Mouse (Mus musculus): ENCODE data around the gene Cldn10.

The Cldn10 gene

GRCm38 (mm10) chr14:118827283-118827904 lies 39.7 kb downstream of the Cldn10 start:
- DNase-seq (ENCODE audit: low spot score) = no peak

GRCm38 (mm10) chr14:118829331-118830095 lies 41.8 kb downstream of the Cldn10 start:
- no peak for DNase-seq (ENCODE audit: low spot score)

- no peak for DNase-seq (ENCODE audit: low spot score)
Measured at GRCm38 (mm10) chr14:118831597-118831996, 43.9 kb downstream of the Cldn10 start.

GRCm38 (mm10) chr14:118833241-118833640 lies 45.5 kb downstream of the Cldn10 start:
- DNase-seq (ENCODE audit: low spot score) = no peak

GRCm38 (mm10) chr14:118834313-118834712 lies 46.6 kb downstream of the Cldn10 start:
- DNase-seq (ENCODE audit: low spot score) = no peak

GRCm38 (mm10) chr14:118836145-118836544 lies 48.4 kb downstream of the Cldn10 start:
- DNase-seq (ENCODE audit: low spot score) = no peak

- DNase-seq (ENCODE audit: low spot score) = no peak
Measured at GRCm38 (mm10) chr14:118836754-118837153, 49.0 kb downstream of the Cldn10 start.

- no peak for DNase-seq (ENCODE audit: low spot score)
Measured at GRCm38 (mm10) chr14:118838556-118839120, 50.9 kb downstream of the Cldn10 start.

GRCm38 (mm10) chr14:118839416-118839815 lies 51.7 kb downstream of the Cldn10 start:
- DNase-seq (ENCODE audit: low spot score) = no peak

GRCm38 (mm10) chr14:118840027-118840426 lies 52.3 kb downstream of the Cldn10 start:
- DNase-seq (ENCODE audit: low spot score) = no peak

- no peak for DNase-seq (ENCODE audit: low spot score)
Measured at GRCm38 (mm10) chr14:118842353-118842752, 54.6 kb downstream of the Cldn10 start.

GRCm38 (mm10) chr14:118846834-118847233 lies 59.1 kb downstream of the Cldn10 start:
- DNase-seq (ENCODE audit: low spot score) = no peak

GRCm38 (mm10) chr14:118848171-118848570 lies 60.5 kb downstream of the Cldn10 start:
- no peak for DNase-seq (ENCODE audit: low spot score)

- DNase-seq (ENCODE audit: low spot score) = no peak
Measured at GRCm38 (mm10) chr14:118850011-118850695, 62.4 kb downstream of the Cldn10 start.

- no peak for DNase-seq (ENCODE audit: low spot score)
Measured at GRCm38 (mm10) chr14:118850696-118851035, 63.0 kb downstream of the Cldn10 start.

GRCm38 (mm10) chr14:118851496-118852107 lies 63.9 kb downstream of the Cldn10 start:
- no peak for DNase-seq (ENCODE audit: low spot score)

- DNase-seq (ENCODE audit: low spot score) = peak; percentile 72
Measured at GRCm38 (mm10) chr14:118854371-118855114, 66.8 kb downstream of the Cldn10 start.

- DNase-seq (ENCODE audit: low spot score) = no peak
Measured at GRCm38 (mm10) chr14:118855141-118855800, 67.6 kb downstream of the Cldn10 start.

- DNase-seq (ENCODE audit: low spot score) = no peak
Measured at GRCm38 (mm10) chr14:118856563-118856962, 68.9 kb downstream of the Cldn10 start.

- no peak for DNase-seq (ENCODE audit: low spot score)
Measured at GRCm38 (mm10) chr14:118858318-118858717, 70.6 kb downstream of the Cldn10 start.

GRCm38 (mm10) chr14:118862253-118862652 lies 74.5 kb downstream of the Cldn10 start:
- DNase-seq (ENCODE audit: low spot score) = no peak

Data from testis, postnatal 10 days (tissue).